Mouse (Mus musculus): Measurements from ENCODE around the gene Bcl2l1. TPM values are rescaled to one million over a fixed set of nuclear protein-coding genes. Genes with fewer than 3 reads are reported as not detected.

Gene Bcl2l1
- polyA plus RNA-seq (2012; rRNA removed): 55.5 and 69.0 TPM in 2 replicates

GRCm38 (mm10) chr2:152831019-152831878 lies at the start of gene Bcl2l1:
TSS of gene Bcl2l1 (minus strand) at chr2:152831728.

DNA sequence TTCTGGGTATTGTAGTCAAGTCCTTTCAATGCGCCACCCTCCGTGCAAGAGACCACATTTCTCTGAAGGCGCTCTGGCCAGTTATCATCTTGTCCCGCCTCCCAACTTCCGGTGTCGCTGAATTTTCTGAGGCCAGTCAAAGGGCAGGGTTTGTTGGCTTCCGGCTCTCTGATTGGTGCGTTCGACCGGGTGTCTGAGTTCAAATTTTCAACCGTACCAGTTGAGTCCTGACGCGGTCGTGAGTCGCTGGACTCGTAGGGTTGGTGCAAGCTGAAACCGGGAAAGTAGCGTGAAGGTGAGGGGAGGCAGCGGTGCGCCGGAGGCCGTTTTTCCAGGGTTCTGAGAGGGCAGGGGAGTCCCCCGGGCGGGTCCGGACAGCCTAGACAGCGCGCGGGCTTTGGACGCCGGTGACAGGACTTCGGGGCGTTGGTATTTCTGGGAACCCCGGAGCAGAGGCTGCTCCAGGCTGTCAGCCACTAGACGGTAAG lies 16.3 kb upstream of the Bcl2l1 start, which contains the start of gene Tpx2:
Gene Tpx2, plus strand, starts transcription at position 150 of the 488 bp plus-strand sequence.

DNA sequence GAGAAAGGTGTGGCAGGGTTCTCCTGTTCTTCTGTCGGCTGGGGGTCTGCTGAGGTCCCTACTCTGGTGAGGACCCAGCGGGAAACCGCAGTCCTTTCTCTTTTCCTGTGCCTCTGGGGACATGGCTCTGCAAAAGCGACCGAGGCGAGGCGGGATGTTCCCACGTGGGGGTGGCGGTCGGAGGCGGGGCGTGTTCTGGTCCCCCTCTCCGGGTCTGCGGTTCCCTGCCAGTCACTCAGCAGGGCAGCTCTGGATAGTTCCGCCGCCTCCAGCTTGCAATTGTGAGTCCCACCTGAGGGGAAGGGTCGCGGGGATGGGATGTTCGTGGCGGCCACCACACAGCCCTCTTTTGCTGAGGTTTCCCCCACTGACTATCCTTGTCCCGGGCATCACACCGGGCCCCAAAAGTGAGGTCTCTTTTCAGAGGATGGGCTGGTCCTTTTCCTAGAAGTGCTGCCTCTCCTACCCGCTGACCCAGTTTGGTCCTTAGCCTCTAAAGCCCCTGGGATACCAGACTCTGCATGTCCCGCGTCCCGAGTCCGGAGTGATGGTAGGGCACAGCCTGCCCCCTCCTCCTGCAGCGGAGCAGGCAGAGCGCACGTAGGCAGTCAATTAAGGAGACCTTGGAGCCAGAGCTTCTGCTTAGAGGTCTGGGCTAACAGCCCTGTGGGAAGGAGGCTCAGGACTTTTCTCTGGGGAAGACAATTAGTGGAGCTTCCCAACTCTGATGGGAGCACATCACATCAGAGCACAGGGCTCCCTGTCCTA lies 77.4 kb downstream of the Bcl2l1 start, which contains the start of gene Cox4i2:
Gene Cox4i2, plus strand, starts transcription at position 230 of the 768 bp plus-strand sequence.

DNA sequence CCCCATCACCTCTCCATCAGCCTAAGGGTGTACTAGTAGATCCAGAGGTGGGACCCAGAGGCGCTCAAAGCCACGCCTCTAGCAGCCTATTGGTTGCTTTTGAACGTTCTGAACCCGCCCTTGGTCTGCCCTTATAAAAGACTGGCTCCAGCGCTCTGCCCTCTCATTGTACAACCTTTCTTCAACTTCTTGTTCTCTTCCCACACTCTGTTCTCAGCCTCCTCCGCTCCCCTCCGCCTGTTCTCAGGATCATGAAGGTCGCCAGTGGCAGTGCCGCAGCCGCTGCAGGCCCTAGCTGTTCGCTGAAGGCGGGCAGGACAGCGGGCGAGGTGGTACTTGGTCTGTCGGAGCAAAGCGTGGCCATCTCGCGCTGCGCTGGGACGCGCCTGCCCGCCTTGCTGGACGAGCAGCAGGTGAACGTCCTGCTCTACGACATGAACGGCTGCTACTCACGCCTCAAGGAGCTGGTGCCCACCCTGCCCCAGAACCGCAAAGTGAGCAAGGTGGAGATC lies 95.4 kb downstream of the Bcl2l1 start, which contains the start of gene Id1:
Gene Id1, plus strand, starts transcription at position 162 of the 512 bp plus-strand sequence.

Other genes with a start within 250 kb of the Bcl2l1 start
- not detected in 2 replicates for gene Defb45, start 232.3 kb downstream of the Bcl2l1 start, polyA plus RNA-seq (2012; rRNA removed)
- gene Defb36, start 227.4 kb downstream of the Bcl2l1 start, polyA plus RNA-seq (2012; rRNA removed): not detected in 2 replicates
- gene Defb25, start 208.7 kb downstream of the Bcl2l1 start, polyA plus RNA-seq (2012; rRNA removed): 0.24 TPM in 1 of 2 replicates, not detected in the other
- 0.46 and 0.52 TPM in 2 replicates for gene Rem1, start 204.8 kb downstream of the Bcl2l1 start, polyA plus RNA-seq (2012; rRNA removed)
- 26.2 and 27.6 TPM in 2 replicates for gene H13, start 162.3 kb downstream of the Bcl2l1 start, polyA plus RNA-seq (2012; rRNA removed)
- 10.0 and 11.0 TPM in 2 replicates for gene Mcts2, start 144.7 kb downstream of the Bcl2l1 start, polyA plus RNA-seq (2012; rRNA removed)
- gene Id1, start 95.5 kb downstream of the Bcl2l1 start, polyA plus RNA-seq (2012; rRNA removed): 41.7 and 43.3 TPM in 2 replicates
- 0.58 and 0.84 TPM in 2 replicates for gene Cox4i2, start 77.6 kb downstream of the Bcl2l1 start, polyA plus RNA-seq (2012; rRNA removed)
- gene Tpx2, start 16.2 kb upstream of the Bcl2l1 start, polyA plus RNA-seq (2012; rRNA removed): 51.8 and 53.6 TPM in 2 replicates
- 0.05 TPM in 1 of 2 replicates, not detected in the other for gene Mylk2, start 79.6 kb upstream of the Bcl2l1 start, polyA plus RNA-seq (2012; rRNA removed)
- 0.11 and 0.12 TPM in 2 replicates for gene Foxs1, start 101.5 kb upstream of the Bcl2l1 start, polyA plus RNA-seq (2012; rRNA removed)
- not detected in 2 replicates for gene Dusp15, start 120.0 kb upstream of the Bcl2l1 start, polyA plus RNA-seq (2012; rRNA removed)
- 0.11 and 0.13 TPM in 2 replicates for gene Ttll9, start 130.8 kb upstream of the Bcl2l1 start, polyA plus RNA-seq (2012; rRNA removed)
- 27.5 and 27.7 TPM in 2 replicates for gene Pdrg1, start 183.7 kb upstream of the Bcl2l1 start, polyA plus RNA-seq (2012; rRNA removed)
- gene Xkr7, start 200.1 kb upstream of the Bcl2l1 start, polyA plus RNA-seq (2012; rRNA removed): not detected in 2 replicates
- 1.7 and 2.0 TPM in 2 replicates for gene Ccm2l, start 234.2 kb upstream of the Bcl2l1 start, polyA plus RNA-seq (2012; rRNA removed)